ENCODE assay signal across 9 mouse cellular contexts in genomic region chr10:128321641-128322040, GRCm38 (mm10). TPM values are rescaled to one million over a fixed set of nuclear protein-coding genes. Genes with fewer than 3 reads are reported as not detected.
DNase-seq lines count a peak whose midpoint lies in the region; ATAC-seq and TF ChIP-seq lines count a peak whose summit lies in the region.
"Had no signal": no experiment of that assay in that cellular context is flagged by ENCODE, and none has a peak within 500 bp of the region (broad histone marks: within the 10 kb centered on the region; RNA-seq: fewer than 3 reads in every experiment).

No protein-coding gene starts in this region.

- no peak overlapping the region for H3K27ac ChIP-seq in kidney, adult 2 months (ENCODE audit: insufficient read depth, low read depth, low read length)
- H3K27ac ChIP-seq in cortical plate, adult 2 months (ENCODE audit: insufficient read depth, low read length) = no peak overlapping the region
- peak overlapping the region; percentile 98 for H3K27ac ChIP-seq in hindbrain, postnatal 0 days
- H3K27ac ChIP-seq in midbrain, embryonic 16.5 days (ENCODE audit: low read length) = peak overlapping the region; percentile 69

- peak overlapping the region; percentile 87 for H3K9ac ChIP-seq in hindbrain, postnatal 0 days (replicated peaks; ENCODE audit: low read length)
- peak overlapping the region; percentile 67 for H3K9ac ChIP-seq in midbrain, embryonic 16.5 days (ENCODE audit: low read depth, low read length)

- 0 out of 2 replicates have a peak overlapping the region, but pooled peaks have one; percentile 10 for H3K4me3 ChIP-seq in kidney, adult 2 months (ENCODE audit: insufficient read depth, low read depth, low read length)
- peak overlapping the region; percentile 82 for H3K4me3 ChIP-seq in cortical plate, adult 2 months (ENCODE audit: insufficient read depth, low read length)
- peak overlapping the region; percentile 68 for H3K4me3 ChIP-seq in hindbrain, postnatal 0 days (ENCODE audit: low read length)
- H3K4me3 ChIP-seq in midbrain, embryonic 16.5 days (ENCODE audit: low read depth, low read length) = peak overlapping the region; percentile 72

- H3K4me2 ChIP-seq in hindbrain, postnatal 0 days (ENCODE audit: low read depth, low read length) = peak overlapping the region; percentile 82
- peak overlapping the region; percentile 80 for H3K4me2 ChIP-seq in midbrain, embryonic 16.5 days (ENCODE audit: low read length)

- no peak for TF ChIP-seq CTCF in kidney, adult 2 months (conservative IDR thresholded peaks at IDR 0.05; ENCODE audit: insufficient read depth, insufficient read length, low read depth, low read length)
- no peak for TF ChIP-seq CTCF in cortical plate, adult 2 months (IDR thresholded peaks at IDR 0.05; ENCODE audit: extremely low read depth, insufficient read depth, low read length)
- TF ChIP-seq CTCF in hindbrain, postnatal 0 days (IDR thresholded peaks at IDR 0.05; ENCODE audit: low read depth) = no peak

- WGBS in kidney, adult 2 months = 58% methylated on average over 12 of the region's 12 CpGs
- WGBS in hindbrain, postnatal 0 days = 59% methylated on average over 12 of the region's 12 CpGs
- 54% methylated on average over 12 of the region's 12 CpGs for WGBS in midbrain, embryonic 16.5 days

- peaks cover 8% of the 10 kb centered on the region; the same call in 1 of the 2 replicates for H3K4me1 ChIP-seq in kidney, adult 2 months (ENCODE audit: control insufficient read depth, insufficient read depth, low read length)
- peaks cover 6% of the 10 kb centered on the region for H3K4me1 ChIP-seq in cortical plate, adult 2 months (ENCODE audit: control insufficient read depth, insufficient read depth, low read length)
- H3K4me1 ChIP-seq in hindbrain, postnatal 0 days (ENCODE audit: insufficient read depth, low read length) = peaks cover 11% of the 10 kb centered on the region; the same call in 1 of the 2 replicates
- peaks cover 18% of the 10 kb centered on the region for H3K4me1 ChIP-seq in midbrain, embryonic 16.5 days (ENCODE audit: control insufficient read depth, insufficient read depth, low read length)

- no peak for ATAC-seq in hindbrain, postnatal 0 days
- ATAC-seq in midbrain, embryonic 16.5 days = no peak

- no peak for DNase-seq in kidney, adult 2 months
- DNase-seq in kidney, adult 8-10 months = no peak
- DNase-seq in hindbrain, postnatal 0 days (ENCODE audit: low spot score) = no peak
- no peak for DNase-seq in cerebellum, adult 18-20 months
- no peak for DNase-seq in frontal cortex, postnatal 25 days (ENCODE audit: low spot score in 2 of 2)
- DNase-seq in urinary bladder, postnatal 36 days (ENCODE audit: low spot score in 2 of 2) = no peak

- TF ChIP-seq POLR2A in kidney, adult 2 months (IDR thresholded peaks at IDR 0.05; ENCODE audit: low read depth, low read length) = no peak
- TF ChIP-seq POLR2A in cortical plate, adult 2 months (IDR thresholded peaks at IDR 0.05; ENCODE audit: extremely low read depth, insufficient read depth, low read length) = no peak

- H3K36me3 ChIP-seq in kidney, adult 2 months (ENCODE audit: control insufficient read depth, insufficient read depth, low read length) = peaks cover 3% of the 10 kb centered on the region; the same call in 1 of the 2 replicates
- peaks cover 37% of the 10 kb centered on the region for H3K36me3 ChIP-seq in hindbrain, postnatal 0 days (ENCODE audit: insufficient read depth, low read length)
- peaks cover 21% of the 10 kb centered on the region for H3K36me3 ChIP-seq in midbrain, embryonic 16.5 days (ENCODE audit: control insufficient read depth, insufficient read depth, low read length)

- no peaks in the 10 kb centered on the region for H3K9me3 ChIP-seq in hindbrain, postnatal 0 days (ENCODE audit: low read length)
- H3K9me3 ChIP-seq in midbrain, embryonic 16.5 days (replicated peaks; ENCODE audit: control insufficient read depth, low read length, poor library complexity, severe bottlenecking) = no peaks in the 10 kb centered on the region

- no peaks in the 10 kb centered on the region for H3K27me3 ChIP-seq in kidney, adult 2 months (replicated peaks; ENCODE audit: control insufficient read depth, insufficient read depth, low read length)
- no peaks in the 10 kb centered on the region for H3K27me3 ChIP-seq in hindbrain, postnatal 0 days (ENCODE audit: insufficient read depth, low read length)
- no peaks in the 10 kb centered on the region for H3K27me3 ChIP-seq in midbrain, embryonic 16.5 days (ENCODE audit: control insufficient read depth, insufficient read depth, low read depth, low read length)
- H3K27me3 ChIP-seq: Patski had no signal

RNA-seq across cellular contexts. Expression of gene Cnpy2, which starts 0.6 kb away (rescaled TPM):
- polyA plus RNA-seq in kidney, adult 2 months (2012; rRNA removed) = 90.8 and 118 TPM in 2 replicates
- 63.7 and 65.8 TPM in 2 replicates for polyA plus RNA-seq in cortical plate, adult 2 months (2012; rRNA removed)
- 42.9 and 73.3 TPM in 2 replicates for total RNA-seq in hindbrain, postnatal 0 days (2014; rRNA removed)
- 186 and 189 TPM in 2 replicates for polyA plus RNA-seq in hindbrain, postnatal 0 days (2015; fragmentation: Nextera tagmentation; extraction: Ambion mirVana)
- polyA plus RNA-seq in midbrain, embryonic 16.5 days (2015; fragmentation: Nextera tagmentation; extraction: Ambion mirVana) = 185 and 191 TPM in 2 replicates

RNA-seq across cellular contexts. Expression of gene Cs, which starts 15.9 kb away (rescaled TPM):
- polyA plus RNA-seq in kidney, adult 2 months (2012; rRNA removed) = 252 and 273 TPM in 2 replicates
- 224 and 233 TPM in 2 replicates for polyA plus RNA-seq in cortical plate, adult 2 months (2012; rRNA removed)
- total RNA-seq in hindbrain, postnatal 0 days (2014; rRNA removed) = 274 and 311 TPM in 2 replicates
- polyA plus RNA-seq in hindbrain, postnatal 0 days (2015; fragmentation: Nextera tagmentation; extraction: Ambion mirVana) = 262 and 285 TPM in 2 replicates
- 247 and 265 TPM in 2 replicates for polyA plus RNA-seq in midbrain, embryonic 16.5 days (2015; fragmentation: Nextera tagmentation; extraction: Ambion mirVana)

RNA-seq across cellular contexts. Expression of gene Pan2, which starts 18.5 kb away (rescaled TPM):
- 18.1 and 21.1 TPM in 2 replicates for polyA plus RNA-seq in kidney, adult 2 months (2012; rRNA removed)
- 22.8 and 24.6 TPM in 2 replicates for polyA plus RNA-seq in cortical plate, adult 2 months (2012; rRNA removed)
- 21.2 and 25.2 TPM in 2 replicates for total RNA-seq in hindbrain, postnatal 0 days (2014; rRNA removed)
- polyA plus RNA-seq in hindbrain, postnatal 0 days (2015; fragmentation: Nextera tagmentation; extraction: Ambion mirVana) = 14.3 and 16.4 TPM in 2 replicates
- polyA plus RNA-seq in midbrain, embryonic 16.5 days (2015; fragmentation: Nextera tagmentation; extraction: Ambion mirVana) = 20.8 and 22.3 TPM in 2 replicates

RNA-seq across cellular contexts. Expression of gene Il23a, which starts 23.1 kb away (rescaled TPM):
- 0.05 and 0.10 TPM in 2 replicates for polyA plus RNA-seq in kidney, adult 2 months (2012; rRNA removed)
- 0.54 and 0.55 TPM in 2 replicates for polyA plus RNA-seq in cortical plate, adult 2 months (2012; rRNA removed)
- 0.50 TPM in 1 of 2 replicates, not detected in the other for total RNA-seq in hindbrain, postnatal 0 days (2014; rRNA removed)
- polyA plus RNA-seq in hindbrain, postnatal 0 days (2015; fragmentation: Nextera tagmentation; extraction: Ambion mirVana) = 0.35 and 0.73 TPM in 2 replicates
- 0.14 and 0.15 TPM in 2 replicates for polyA plus RNA-seq in midbrain, embryonic 16.5 days (2015; fragmentation: Nextera tagmentation; extraction: Ambion mirVana)

RNA-seq across cellular contexts. Expression of gene Coq10a, which starts 47.2 kb away (rescaled TPM):
- 58.7 and 72.3 TPM in 2 replicates for polyA plus RNA-seq in kidney, adult 2 months (2012; rRNA removed)
- polyA plus RNA-seq in cortical plate, adult 2 months (2012; rRNA removed) = 101 and 103 TPM in 2 replicates
- total RNA-seq in hindbrain, postnatal 0 days (2014; rRNA removed) = 26.9 and 42.1 TPM in 2 replicates
- polyA plus RNA-seq in hindbrain, postnatal 0 days (2015; fragmentation: Nextera tagmentation; extraction: Ambion mirVana) = 50.8 and 52.1 TPM in 2 replicates
- polyA plus RNA-seq in midbrain, embryonic 16.5 days (2015; fragmentation: Nextera tagmentation; extraction: Ambion mirVana) = 36.8 and 40.3 TPM in 2 replicates

Comparison
In these comparisons a context has a peak if more than half of its experiments do, and no peak if none do; other contexts are left out.
1. H3K27ac ChIP-seq: peak in hindbrain, postnatal 0 days (single experiment) and midbrain, embryonic 16.5 days (single experiment); none in kidney, adult 2 months (single experiment) and cortical plate, adult 2 months (single experiment).
2. H3K4me3 ChIP-seq: peak in every context shown above with its lines; median percentile 82 in cortical plate, adult 2 months; 72 in midbrain, embryonic 16.5 days; 68 in hindbrain, postnatal 0 days; 10 in kidney, adult 2 months.